ENCODE assay signal across 33 mouse cellular contexts in the genomic region with DNA sequence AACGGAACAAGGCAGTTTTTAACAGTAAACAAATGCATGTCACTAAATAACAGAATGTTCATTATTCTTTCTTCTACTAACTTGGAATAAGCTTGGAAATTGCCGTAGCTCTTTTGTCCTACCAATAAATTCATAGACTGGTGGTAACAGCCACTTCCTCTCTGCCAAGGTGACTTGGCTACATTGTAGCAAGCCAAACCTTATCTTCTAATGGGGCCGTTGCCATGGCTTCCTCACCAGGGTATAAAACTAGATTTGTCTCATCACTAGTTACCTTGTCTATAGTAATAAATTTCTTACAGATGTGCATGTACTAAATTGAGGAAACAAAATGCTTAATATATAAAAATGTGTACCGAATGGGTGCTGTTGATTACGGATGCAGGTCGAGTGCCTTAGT.
"Had no signal": no experiment of that assay in that cellular context is flagged by ENCODE, and none has a peak within 500 bp of the region (broad histone marks: within the 10 kb centered on the region; RNA-seq: fewer than 3 reads in every experiment).

No protein-coding gene starts in this region.

- ATAC-seq: hindbrain, embryonic 16.5 days; hindbrain, postnatal 0 days; inflammation-experienced regulatory T-cells, adult 6 months; intestine, embryonic 15.5 days; intestine, embryonic 16.5 days; intestine, postnatal 0 days had no signal

- H3K36me3 ChIP-seq: heart, embryonic 13.5 days; heart, embryonic 15.5 days; hindbrain, embryonic 10.5 days; hindbrain, embryonic 12.5 days; hindbrain, embryonic 13.5 days; hindbrain, embryonic 15.5 days; intestine, embryonic 15.5 days; kidney, embryonic 15.5 days had no signal

- H3K9ac ChIP-seq: heart, embryonic 13.5 days; heart, embryonic 15.5 days; hindbrain, embryonic 12.5 days; hindbrain, embryonic 13.5 days; hindbrain, embryonic 14.5 days; hindbrain, embryonic 15.5 days; intestine, embryonic 15.5 days; kidney, embryonic 15.5 days had no signal

- H3K27me3 ChIP-seq: heart, embryonic 13.5 days; heart, embryonic 15.5 days; hindbrain, embryonic 12.5 days; hindbrain, embryonic 13.5 days; hindbrain, embryonic 15.5 days; intestine, embryonic 15.5 days; kidney, embryonic 15.5 days had no signal

- DNase-seq: heart, postnatal 10 days; heart, postnatal 14 days; heart, postnatal 36 days; heart, postnatal 4 days; kidney, adult 11 months; kidney, adult 2 months; kidney, adult 8-10 months; kidney, adult 9 months; kidney, postnatal 10 days; kidney, postnatal 14 days; kidney, postnatal 25 days; kidney, postnatal 36 days; kidney, postnatal 4 days; layer of hippocampus, adult 9-11 months; layer of hippocampus, postnatal 36 days had no signal

- H3K27ac ChIP-seq: heart, embryonic 13.5 days; heart, embryonic 15.5 days; hindbrain, embryonic 10.5 days; hindbrain, embryonic 12.5 days; hindbrain, embryonic 13.5 days; hindbrain, embryonic 14.5 days; hindbrain, embryonic 15.5 days; hindbrain, postnatal 0 days; intestine, embryonic 15.5 days; kidney, embryonic 15.5 days; kidney, postnatal 0 days; layer of hippocampus, adult 2 months; left cerebral cortex, adult 2 months had no signal

- H3K4me1 ChIP-seq: heart, embryonic 15.5 days; hindbrain, embryonic 12.5 days; hindbrain, embryonic 13.5 days; hindbrain, embryonic 15.5 days; intestine, embryonic 15.5 days; kidney, embryonic 15.5 days had no signal

- H3K4me2 ChIP-seq: heart, embryonic 11.5 days; heart, embryonic 13.5 days; heart, embryonic 15.5 days; hindbrain, embryonic 12.5 days; hindbrain, embryonic 13.5 days; hindbrain, embryonic 14.5 days; hindbrain, embryonic 15.5 days; intestine, embryonic 15.5 days; kidney, embryonic 15.5 days had no signal

- H3K9me3 ChIP-seq: heart, embryonic 13.5 days; heart, embryonic 15.5 days; hindbrain, embryonic 10.5 days; hindbrain, embryonic 12.5 days; hindbrain, embryonic 13.5 days; hindbrain, embryonic 15.5 days; intestine, embryonic 15.5 days; kidney, embryonic 15.5 days had no signal

- H3K4me3 ChIP-seq: heart, embryonic 13.5 days; heart, embryonic 15.5 days; hindbrain, embryonic 10.5 days; hindbrain, embryonic 12.5 days; hindbrain, embryonic 13.5 days; hindbrain, embryonic 15.5 days; intestine, embryonic 15.5 days; kidney, embryonic 15.5 days; layer of hippocampus, adult 2 months; left cerebral cortex, adult 2 months had no signal
